10 mouse cellular contexts compared by ENCODE assay signal in the genomic region with DNA sequence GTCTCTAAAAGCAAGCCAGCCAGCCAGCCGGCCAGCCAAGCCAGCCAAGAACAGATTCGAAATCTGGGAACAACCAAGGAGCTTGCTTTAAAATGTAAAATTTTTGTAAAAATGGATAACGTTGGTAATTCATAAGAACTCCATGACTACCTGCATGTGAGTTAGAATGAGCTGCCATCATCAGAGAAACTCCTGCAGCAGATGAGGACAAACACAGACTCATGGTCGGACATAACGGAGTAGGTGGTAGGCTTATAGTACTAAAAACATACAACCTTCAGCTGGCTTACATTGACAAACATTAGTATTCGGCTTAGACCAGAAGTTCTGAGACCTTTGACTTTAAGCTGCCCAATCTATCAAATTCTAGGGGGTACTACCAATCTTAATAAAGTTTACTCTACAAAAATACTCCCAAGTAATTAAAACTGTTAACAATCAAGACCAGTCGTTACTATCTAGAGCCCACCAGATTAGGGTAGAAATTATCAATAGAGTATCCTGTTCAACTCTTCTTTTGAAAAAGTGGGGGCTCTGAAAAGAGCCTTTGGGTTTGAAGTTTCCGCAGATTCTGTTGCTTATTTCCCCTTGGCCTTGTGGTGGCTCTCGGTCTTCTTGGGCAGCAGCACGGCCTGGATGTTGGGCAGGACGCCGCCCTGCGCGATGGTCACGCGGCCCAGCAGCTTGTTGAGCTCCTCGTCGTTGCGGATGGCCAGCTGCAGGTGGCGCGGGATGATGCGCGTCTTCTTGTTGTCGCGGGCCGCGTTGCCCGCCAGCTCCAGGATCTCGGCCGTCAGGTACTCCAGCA. TPM values are rescaled to one million over a fixed set of nuclear protein-coding genes. Genes with fewer than 3 reads are reported as not detected.
A peak's percentile ranks its signal among the peaks of the same experiment; 100 is the strongest.
DNase-seq lines count a peak whose midpoint lies in the region; ATAC-seq and TF ChIP-seq lines count a peak whose summit lies in the region.
"Not testable (repeated sequence)": the region's sequence is repeated elsewhere in the genome, so short reads cannot be mapped to it uniquely, and the experiment has no call there.
"Had no signal": no experiment of that assay in that cellular context is flagged by ENCODE, and none has a peak within 500 bp of the region (broad histone marks: within the 10 kb centered on the region; RNA-seq: fewer than 3 reads in every experiment).

No protein-coding gene starts in this region.

- TF ChIP-seq EP300 in CH12.LX (IDR thresholded peaks at IDR 0.05; ENCODE audit: low read length); stomach, postnatal 0 days (optimal IDR thresholded peaks at IDR 0.05): not testable (repeated sequence)

- TF ChIP-seq RAD21 in CH12.LX (IDR thresholded peaks at IDR 0.05; ENCODE audit: low read depth, low read length) = not testable (repeated sequence)

- dilution Hi-C loops in CH12.LX (cut with MboI; ENCODE audit: extremely low pct_ligation_motif_present, extremely low pct_unique_long_range_greater_than_20kb, low sequenced_read_pairs) = not testable (repeated sequence)

- H3ac ChIP-seq in myocyte (ENCODE audit: control insufficient read depth, insufficient read length) = not testable (repeated sequence)

- peak; percentile 84 for TF ChIP-seq POLR2A in CH12.LX (IDR thresholded peaks at IDR 0.05; ENCODE audit: low read depth, low read length)
- peak; percentile 44 for TF ChIP-seq POLR2A in myocyte (IDR thresholded peaks at IDR 0.05; ENCODE audit: insufficient read length, low read depth)

- not testable (repeated sequence) for H3K27me3 ChIP-seq in CH12.LX (replicated peaks); heart, embryonic 14.5 days (ENCODE audit: control insufficient read depth, insufficient read depth, low read length); kidney, embryonic 14.5 days (ENCODE audit: control insufficient read depth, insufficient read depth, low read length); liver, embryonic 16.5 days (ENCODE audit: control insufficient read depth, insufficient read depth, low read depth, low read length); myocyte (ENCODE audit: control insufficient read depth, insufficient read depth, insufficient read length); stomach, postnatal 0 days (ENCODE audit: control insufficient read depth, insufficient read depth, low read length)

- not testable (repeated sequence) for TF ChIP-seq CTCF in CH12.LX (conservative IDR thresholded peaks at IDR 0.05 in 1 of 2, IDR thresholded peaks at IDR 0.05 in 1 of 2; ENCODE audit: low read depth in 2 of 2, low read length in 2 of 2)
- peak; percentile 22; the same call in 1 of the 2 replicates for TF ChIP-seq CTCF in stomach, postnatal 0 days (IDR thresholded peaks at IDR 0.05; ENCODE audit: low read depth)

- not testable (repeated sequence) for H3K36me3 ChIP-seq in CH12.LX (replicated peaks in 1 of 2; ENCODE audit: control insufficient read depth in 1 of 2, insufficient read depth in 1 of 2, low read length in 1 of 2); heart, embryonic 14.5 days (ENCODE audit: control insufficient read depth, insufficient read depth, low read length); kidney, embryonic 14.5 days (ENCODE audit: control insufficient read depth, insufficient read depth, low read length); liver, embryonic 16.5 days (ENCODE audit: control insufficient read depth, insufficient read depth); myocyte (ENCODE audit: control insufficient read depth, insufficient read depth); stomach, postnatal 0 days (ENCODE audit: control insufficient read depth, insufficient read depth, low read length)

- WGBS in heart, embryonic 14.5 days = 14% methylated on average over 14 of the region's 30 CpGs
- WGBS in kidney, embryonic 14.5 days = 15% methylated on average over 10 of the region's 30 CpGs
- WGBS in liver, embryonic 16.5 days (ENCODE audit: insufficient replicate concordance) = 10% methylated on average over 10 of the region's 30 CpGs
- 12% methylated on average over 11 of the region's 30 CpGs for WGBS in stomach, postnatal 0 days

- peak; percentile 48 for DNase-seq in CH12.LX (ENCODE audit: extremely low read depth)
- DNase-seq in stomach, postnatal 0 days (ENCODE audit: low spot score) = not testable (repeated sequence)

- peak overlapping the region; percentile 84 for H3K9ac ChIP-seq in CH12.LX (ENCODE audit: insufficient read depth, low read depth)
- peak overlapping the region; percentile 67 for H3K9ac ChIP-seq in heart, embryonic 14.5 days (ENCODE audit: low read length)
- H3K9ac ChIP-seq in kidney, embryonic 14.5 days (ENCODE audit: low read depth, low read length) = peak overlapping the region; percentile 63
- H3K9ac ChIP-seq in liver, embryonic 16.5 days (ENCODE audit: low read depth, low read length) = peak overlapping the region; percentile 80
- H3K9ac ChIP-seq in stomach, postnatal 0 days (ENCODE audit: low read length) = peak overlapping the region; percentile 68

- H3K4me2 ChIP-seq in CH12.LX (ENCODE audit: insufficient read depth, low read depth, poor library complexity, severe bottlenecking) (peak overlapping the region; percentile 75; the same call in 1 of the 2 replicates), myocyte (ENCODE audit: low read depth) (peak overlapping the region; percentile 72)
- peak overlapping the region; percentile 80 for H3K4me2 ChIP-seq in heart, embryonic 14.5 days (ENCODE audit: low read length)
- H3K4me2 ChIP-seq in kidney, embryonic 14.5 days (replicated peaks; ENCODE audit: low read depth, low read length) = peak overlapping the region; percentile 57
- peak overlapping the region; percentile 73 for H3K4me2 ChIP-seq in liver, embryonic 16.5 days (ENCODE audit: low read depth, low read length)
- H3K4me2 ChIP-seq in stomach, postnatal 0 days (replicated peaks; ENCODE audit: low read depth) = peak overlapping the region; percentile 52

- in situ Hi-C loops in CH12.LX (cut with MboI; ENCODE audit: low pct_ligation_motif_present, low pct_unique_long_range_greater_than_20kb, low sequenced_read_pairs) = loop anchor here (10.0 kb wide), 1 partner anchor 48 kb away; no protein-coding TSS in a partner anchor

- H3K27ac ChIP-seq in CH12.LX (ENCODE audit: insufficient read depth, low read depth) = peak overlapping the region; percentile 90
- not testable (repeated sequence) for H3K27ac ChIP-seq in brown adipose tissue, adult 24 weeks (replicated peaks; ENCODE audit: low read depth, low read length)
- peak overlapping the region; percentile 96 to 97 for H3K27ac ChIP-seq in heart, embryonic 14.5 days (replicated peaks in 1 of 2; ENCODE audit: control insufficient read depth in 1 of 2, insufficient read depth in 1 of 2, low read depth in 2 of 2, low read length in 2 of 2)
- peak overlapping the region; percentile 93 for H3K27ac ChIP-seq in kidney, embryonic 14.5 days (ENCODE audit: low read depth, low read length)
- H3K27ac ChIP-seq in liver, embryonic 16.5 days (ENCODE audit: low read length) = peak overlapping the region; percentile 99
- H3K27ac ChIP-seq in stomach, postnatal 0 days (replicated peaks) = peak overlapping the region; percentile 93

- not testable (repeated sequence) for H3K9me3 ChIP-seq in CH12.LX (replicated peaks; ENCODE audit: low read length); heart, embryonic 14.5 days (ENCODE audit: control insufficient read depth, low read length); kidney, embryonic 14.5 days (ENCODE audit: control insufficient read depth, low read length); liver, embryonic 16.5 days (replicated peaks; ENCODE audit: control insufficient read depth, low read length); stomach, postnatal 0 days (ENCODE audit: control insufficient read depth, low read length)

- H3K4me3 ChIP-seq in CH12.LX (replicated peaks in 1 of 3; ENCODE audit: low read depth in 2 of 3, low read length in 2 of 3, poor library complexity in 1 of 3) (peak overlapping the region; percentile 1 to 54 (median 37)), myocyte (peak overlapping the region; percentile 24)
- peak overlapping the region; percentile 59; the same call in 1 of the 2 replicates for H3K4me3 ChIP-seq in brown adipose tissue, adult 24 weeks (ENCODE audit: insufficient read depth, low read depth, low read length)
- H3K4me3 ChIP-seq in heart, embryonic 14.5 days (ENCODE audit: control insufficient read depth in 1 of 2, insufficient read depth in 1 of 2, low read depth in 1 of 2, low read length in 2 of 2) = peak overlapping the region; percentile 47 to 55
- peak overlapping the region; percentile 42 for H3K4me3 ChIP-seq in kidney, embryonic 14.5 days (ENCODE audit: low read length)
- peak overlapping the region; percentile 61 for H3K4me3 ChIP-seq in liver, embryonic 16.5 days (ENCODE audit: low read depth, low read length)
- peak overlapping the region; percentile 30 for H3K4me3 ChIP-seq in stomach, postnatal 0 days (ENCODE audit: low read depth, low read length)

- ATAC-seq in erythroblast, adult 5-6 weeks (replicated peaks; ENCODE audit: low FRiP score, poor library complexity, severe bottlenecking) = 0 out of 2 replicates have a peak, but pooled peaks have one; percentile 19
- peak; percentile 33 for ATAC-seq in heart, embryonic 14.5 days (ENCODE audit: insufficient number of reproducible peaks, insufficient read depth, low FRiP score, low read depth)
- ATAC-seq in kidney, embryonic 14.5 days (ENCODE audit: low FRiP score, low TSS enrichment); liver, embryonic 16.5 days (ENCODE audit: low read depth): not testable (repeated sequence)
- ATAC-seq in stomach, postnatal 0 days (ENCODE audit: low FRiP score, low TSS enrichment) = peak; percentile 41

- H3K79me2 ChIP-seq in CH12.LX (replicated peaks; ENCODE audit: control insufficient read depth, extremely low read depth, insufficient read depth, poor library complexity, severe bottlenecking) = not testable (repeated sequence)
- peaks cover 20% of the 10 kb centered on the region for H3K79me2 ChIP-seq in myocyte (ENCODE audit: control insufficient read depth, insufficient read depth)

- H3K4me1 ChIP-seq in CH12.LX (ENCODE audit: control insufficient read depth in 1 of 2, insufficient read depth in 2 of 2) = peaks cover 6 to 26% of the 10 kb centered on the region in 2 experiments; a peak in 3 of 4 replicates
- not testable (repeated sequence) for H3K4me1 ChIP-seq in brown adipose tissue, adult 24 weeks (ENCODE audit: control insufficient read depth, insufficient read depth, insufficient read length, low read length); heart, embryonic 14.5 days (ENCODE audit: control insufficient read depth in 2 of 2, insufficient read depth in 2 of 2, low read length in 2 of 2); kidney, embryonic 14.5 days (ENCODE audit: control insufficient read depth, insufficient read depth, low read length); stomach, postnatal 0 days (replicated peaks; ENCODE audit: control insufficient read depth, insufficient read depth)
- H3K4me1 ChIP-seq in liver, embryonic 16.5 days (ENCODE audit: control insufficient read depth, low read depth, low read length) = peaks cover 22% of the 10 kb centered on the region

RNA-seq across cellular contexts. Expression of gene Hist1h2ac, which starts 0.6 kb away (rescaled TPM):
- total RNA-seq in CH12.LX (2012; rRNA removed) (114 and 122 TPM in 2 replicates), CH12.LX (2014; rRNA removed) (0.96 and 0.97 TPM in 2 replicates)
- polyA plus RNA-seq in CH12.LX (2012; ENCODE audit: insufficient read length, low read depth) (0.14 TPM in 1 of 2 replicates, not detected in the other), myocyte (2012; fragmentation: generic; extraction: Trizol) (1.3 TPM)
- 0.59 and 1.0 TPM in 2 replicates for polyA plus RNA-seq in brown adipose tissue, adult 24 weeks (2012; ENCODE audit: insufficient read depth, insufficient read length, missing spikeins)
- 5.6 and 12.3 TPM in 2 replicates for total RNA-seq in erythroblast, adult 5-6 weeks (2015; ENCODE audit: low replicate concordance)
- 55.5 and 70.6 TPM in 2 replicates for total RNA-seq in erythroblast, adult 5-6 weeks (2017; ENCODE audit: low replicate concordance)
- 0.46 and 0.65 TPM in 2 replicates for polyA plus RNA-seq in heart, embryonic 14.5 days (2014; fragmentation: Nextera tagmentation; extraction: Ambion mirVana)
- 1.3 and 1.9 TPM in 2 replicates for polyA plus RNA-seq in kidney, embryonic 14.5 days (2014; fragmentation: Nextera tagmentation; extraction: Ambion mirVana)
- polyA plus RNA-seq in liver, embryonic 16.5 days (2015; fragmentation: Nextera tagmentation; extraction: Ambion mirVana) = 1.2 and 1.5 TPM in 2 replicates
- 0.57 and 0.74 TPM in 2 replicates for polyA plus RNA-seq in stomach, postnatal 0 days (2015; fragmentation: Nextera tagmentation; extraction: Ambion mirVana)

RNA-seq across cellular contexts. Expression of gene Hist1h2bc, which starts 0.8 kb away (rescaled TPM):
- total RNA-seq in CH12.LX (2012; rRNA removed) = 436 and 456 TPM in 2 replicates
- total RNA-seq in CH12.LX (2014; rRNA removed) = 16.1 and 17.4 TPM in 2 replicates
- 1.1 and 2.2 TPM in 2 replicates for polyA plus RNA-seq in CH12.LX (2012; ENCODE audit: insufficient read length, low read depth)
- polyA plus RNA-seq in brown adipose tissue, adult 24 weeks (2012; ENCODE audit: insufficient read depth, insufficient read length, missing spikeins) = 190 and 234 TPM in 2 replicates
- 44.9 and 49.2 TPM in 2 replicates for total RNA-seq in erythroblast, adult 5-6 weeks (2015; ENCODE audit: low replicate concordance)
- 164 and 206 TPM in 2 replicates for total RNA-seq in erythroblast, adult 5-6 weeks (2017; ENCODE audit: low replicate concordance)
- polyA plus RNA-seq in heart, embryonic 14.5 days (2014; fragmentation: Nextera tagmentation; extraction: Ambion mirVana) = 51.9 and 57.5 TPM in 2 replicates
- 54.0 and 60.2 TPM in 2 replicates for polyA plus RNA-seq in kidney, embryonic 14.5 days (2014; fragmentation: Nextera tagmentation; extraction: Ambion mirVana)
- 202 and 220 TPM in 2 replicates for polyA plus RNA-seq in liver, embryonic 16.5 days (2015; fragmentation: Nextera tagmentation; extraction: Ambion mirVana)
- polyA plus RNA-seq in myocyte (2012; fragmentation: generic; extraction: Trizol) = 113 TPM
- 105 and 115 TPM in 2 replicates for polyA plus RNA-seq in stomach, postnatal 0 days (2015; fragmentation: Nextera tagmentation; extraction: Ambion mirVana)

RNA-seq across cellular contexts. Expression of gene Hist1h1t, which starts 12.5 kb away (rescaled TPM):
- total RNA-seq in CH12.LX (2012; rRNA removed) (0.38 and 0.76 TPM in 2 replicates), CH12.LX (2014; rRNA removed) (not detected in 2 replicates)
- polyA plus RNA-seq in CH12.LX (2012; ENCODE audit: insufficient read length, low read depth) (not detected in 2 replicates), myocyte (2012; fragmentation: generic; extraction: Trizol) (0.05 TPM)
- not detected in 2 replicates for polyA plus RNA-seq in brown adipose tissue, adult 24 weeks (2012; ENCODE audit: insufficient read depth, insufficient read length, missing spikeins)
- total RNA-seq in erythroblast, adult 5-6 weeks (2015; ENCODE audit: low replicate concordance) = not detected in 2 replicates
- 1.9 and 2.0 TPM in 2 replicates for total RNA-seq in erythroblast, adult 5-6 weeks (2017; ENCODE audit: low replicate concordance)
- polyA plus RNA-seq in heart, embryonic 14.5 days (2014; fragmentation: Nextera tagmentation; extraction: Ambion mirVana) = 0.30 TPM in 1 of 2 replicates, not detected in the other
- polyA plus RNA-seq in kidney, embryonic 14.5 days (2014; fragmentation: Nextera tagmentation; extraction: Ambion mirVana) = not detected in 2 replicates
- polyA plus RNA-seq in liver, embryonic 16.5 days (2015; fragmentation: Nextera tagmentation; extraction: Ambion mirVana) = 0.13 TPM in 1 of 2 replicates, not detected in the other
- polyA plus RNA-seq in stomach, postnatal 0 days (2015; fragmentation: Nextera tagmentation; extraction: Ambion mirVana) = not detected in 2 replicates
- total RNA-seq: gastrocnemius, postnatal 25 days; left cerebral cortex, postnatal 10 days had no signal

RNA-seq across cellular contexts. Expression of gene Hist1h4c, which starts 15.1 kb away (rescaled TPM):
- total RNA-seq in CH12.LX (2012; rRNA removed) (1,176 and 1,374 TPM in 2 replicates), CH12.LX (2014; rRNA removed) (3.9 and 6.9 TPM in 2 replicates)
- polyA plus RNA-seq in CH12.LX (2012; ENCODE audit: insufficient read length, low read depth) (0.76 and 1.2 TPM in 2 replicates), myocyte (2012; fragmentation: generic; extraction: Trizol) (0.56 TPM)
- 2.1 TPM in 1 of 2 replicates, not detected in the other for polyA plus RNA-seq in brown adipose tissue, adult 24 weeks (2012; ENCODE audit: insufficient read depth, insufficient read length, missing spikeins)
- total RNA-seq in erythroblast, adult 5-6 weeks (2015; ENCODE audit: low replicate concordance) = 59.8 and 77.5 TPM in 2 replicates
- total RNA-seq in erythroblast, adult 5-6 weeks (2017; ENCODE audit: low replicate concordance) = 249 and 402 TPM in 2 replicates
- 2.2 and 3.2 TPM in 2 replicates for polyA plus RNA-seq in heart, embryonic 14.5 days (2014; fragmentation: Nextera tagmentation; extraction: Ambion mirVana)
- 9.0 and 15.0 TPM in 2 replicates for polyA plus RNA-seq in kidney, embryonic 14.5 days (2014; fragmentation: Nextera tagmentation; extraction: Ambion mirVana)
- 6.3 and 8.9 TPM in 2 replicates for polyA plus RNA-seq in liver, embryonic 16.5 days (2015; fragmentation: Nextera tagmentation; extraction: Ambion mirVana)
- 2.1 and 3.2 TPM in 2 replicates for polyA plus RNA-seq in stomach, postnatal 0 days (2015; fragmentation: Nextera tagmentation; extraction: Ambion mirVana)

RNA-seq across cellular contexts. Expression of gene Hfe, which starts 27.5 kb away (rescaled TPM):
- total RNA-seq in CH12.LX (2012; rRNA removed) = 0.08 and 0.50 TPM in 2 replicates
- 0.16 and 0.39 TPM in 2 replicates for total RNA-seq in CH12.LX (2014; rRNA removed)
- 0.67 and 1.0 TPM in 2 replicates for polyA plus RNA-seq in CH12.LX (2012; ENCODE audit: insufficient read length, low read depth)
- polyA plus RNA-seq in brown adipose tissue, adult 24 weeks (2012; ENCODE audit: insufficient read depth, insufficient read length, missing spikeins) = 30.2 and 34.3 TPM in 2 replicates
- total RNA-seq in erythroblast, adult 5-6 weeks (2015; ENCODE audit: low replicate concordance) = 5.0 and 17.9 TPM in 2 replicates
- 2.0 and 4.5 TPM in 2 replicates for total RNA-seq in erythroblast, adult 5-6 weeks (2017; ENCODE audit: low replicate concordance)
- 13.0 and 15.1 TPM in 2 replicates for polyA plus RNA-seq in heart, embryonic 14.5 days (2014; fragmentation: Nextera tagmentation; extraction: Ambion mirVana)
- polyA plus RNA-seq in kidney, embryonic 14.5 days (2014; fragmentation: Nextera tagmentation; extraction: Ambion mirVana) = 6.0 and 7.6 TPM in 2 replicates
- 16.0 and 16.3 TPM in 2 replicates for polyA plus RNA-seq in liver, embryonic 16.5 days (2015; fragmentation: Nextera tagmentation; extraction: Ambion mirVana)
- 5.1 TPM for polyA plus RNA-seq in myocyte (2012; fragmentation: generic; extraction: Trizol)
- 11.2 and 12.9 TPM in 2 replicates for polyA plus RNA-seq in stomach, postnatal 0 days (2015; fragmentation: Nextera tagmentation; extraction: Ambion mirVana)

Comparison
In these comparisons a context has a peak if more than half of its experiments do, and no peak if none do; other contexts are left out.
1. RNA of gene Hist1h2bc, which starts 0.8 kb away (polyA plus RNA-seq): 202 to 220 TPM in liver, embryonic 16.5 days, 190 to 234 TPM in brown adipose tissue, adult 24 weeks, 105 to 115 TPM in stomach, postnatal 0 days, 113 TPM in myocyte (single experiment), 51.9 to 57.5 TPM in heart, embryonic 14.5 days and 54.0 to 60.2 TPM in kidney, embryonic 14.5 days; 1.1 to 2.2 TPM in CH12.LX; every median in the first group is over 10 times any median in the second.
2. Peak in every context shown above with its lines, with median percentiles within 50 percentile points of each other: H3K4me2 ChIP-seq, H3K4me3 ChIP-seq and H3K9ac ChIP-seq.